Mouse (Mus musculus): Measurements from ENCODE around the gene Tmem44. TPM values are rescaled to one million over a fixed set of nuclear protein-coding genes. Genes with fewer than 3 reads are reported as not detected.

Gene Tmem44
- polyA plus RNA-seq, 1 experiment = 3.1 TPM

Other genes with a start within 250 kb of the Tmem44 start
- gene Gp5, start 240.1 kb downstream of the Tmem44 start, polyA plus RNA-seq (2012; rRNA removed) = 1.6 TPM in 2 replicates
- gene Atp13a3, start 144.9 kb downstream of the Tmem44 start, polyA plus RNA-seq (2012; rRNA removed) = 68.1 and 102 TPM in 2 replicates
- gene Lsg1, start 36.8 kb upstream of the Tmem44 start, polyA plus RNA-seq (2012; rRNA removed) = 17.4 and 20.0 TPM in 2 replicates
- gene Fam43a, start 48.9 kb upstream of the Tmem44 start, polyA plus RNA-seq (2012; rRNA removed) = 17.0 and 22.3 TPM in 2 replicates

Measured in thymus, adult 2 months (tissue).